In the genomic region with DNA sequence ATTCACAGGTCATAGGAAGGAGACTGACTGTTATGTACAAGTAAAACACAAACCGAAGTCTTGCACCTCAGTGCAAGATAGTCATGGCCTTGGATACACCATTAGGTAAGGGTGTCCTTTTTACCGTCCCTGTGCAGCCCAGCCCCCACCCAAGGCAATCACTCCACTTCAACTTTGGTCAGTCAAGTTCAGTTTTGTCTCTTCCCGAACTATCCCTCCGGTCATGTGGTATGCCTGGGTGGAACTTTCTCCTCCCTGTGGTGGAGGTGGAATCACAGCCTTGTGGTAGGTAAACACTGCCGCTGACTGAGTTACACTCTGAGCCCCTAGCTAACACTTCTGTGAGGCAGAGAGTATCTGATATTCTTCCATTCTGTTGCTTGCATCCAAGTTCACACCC, we compare ENCODE assay signal across 19 mouse cellular contexts. TPM values are rescaled to one million over a fixed set of nuclear protein-coding genes. Genes with fewer than 3 reads are reported as not detected.
DNase-seq lines count a peak whose midpoint lies in the region; ATAC-seq and TF ChIP-seq lines count a peak whose summit lies in the region.
"Had no signal": no experiment of that assay in that cellular context is flagged by ENCODE, and none has a peak within 500 bp of the region (broad histone marks: within the 10 kb centered on the region; RNA-seq: fewer than 3 reads in every experiment).

No protein-coding gene starts in this region.

- no peak overlapping the region for H3K27ac ChIP-seq in heart, embryonic 13.5 days (replicated peaks)
- no peak overlapping the region for H3K27ac ChIP-seq in heart, embryonic 10.5 days
- peak overlapping the region; percentile 74 for H3K27ac ChIP-seq in ES-Bruce4 (ENCODE audit: insufficient read depth, low read length)
- H3K27ac ChIP-seq in liver, embryonic 14.5 days = no peak overlapping the region
- no peak overlapping the region for H3K27ac ChIP-seq in gastrocnemius, adult 2 months
- H3K27ac ChIP-seq: hindbrain, embryonic 14.5 days; kidney, embryonic 15.5 days; left cerebral cortex, adult 2 months; limb, embryonic 15.5 days had no signal

- no peaks in the 10 kb centered on the region for H3K36me3 ChIP-seq in heart, embryonic 13.5 days
- H3K36me3 ChIP-seq in heart, embryonic 10.5 days = no peaks in the 10 kb centered on the region
- H3K36me3 ChIP-seq in ES-Bruce4 (ENCODE audit: control insufficient read depth, insufficient read depth, low read length, poor library complexity, severe bottlenecking) = peaks cover 11% of the 10 kb centered on the region
- no peaks in the 10 kb centered on the region for H3K36me3 ChIP-seq in liver, embryonic 14.5 days (replicated peaks; ENCODE audit: control insufficient read depth, insufficient read depth, low read depth)
- H3K36me3 ChIP-seq: embryonic facial prominence, embryonic 10.5 days; forebrain, embryonic 15.5 days; kidney, embryonic 15.5 days; limb, embryonic 15.5 days; midbrain, embryonic 10.5 days had no signal

- no peaks in the 10 kb centered on the region for H3K9me3 ChIP-seq in heart, embryonic 13.5 days
- H3K9me3 ChIP-seq in heart, embryonic 10.5 days = no peaks in the 10 kb centered on the region
- H3K9me3 ChIP-seq in ES-Bruce4 (replicated peaks; ENCODE audit: control insufficient read depth, insufficient read depth, low read length, poor library complexity, severe bottlenecking) = no peaks in the 10 kb centered on the region
- no peaks in the 10 kb centered on the region for H3K9me3 ChIP-seq in liver, embryonic 14.5 days (ENCODE audit: control insufficient read depth, low read length)
- H3K9me3 ChIP-seq: embryonic facial prominence, embryonic 10.5 days; forebrain, embryonic 15.5 days; kidney, embryonic 15.5 days; limb, embryonic 15.5 days; midbrain, embryonic 10.5 days had no signal

- no peak for TF ChIP-seq POLR2A in ES-Bruce4 (IDR thresholded peaks at IDR 0.05; ENCODE audit: insufficient read depth, low read length)

- peaks cover 37% of the 10 kb centered on the region for H3K4me1 ChIP-seq in heart, embryonic 13.5 days
- H3K4me1 ChIP-seq in heart, embryonic 10.5 days = peaks cover 28% of the 10 kb centered on the region
- peaks cover 6% of the 10 kb centered on the region for H3K4me1 ChIP-seq in ES-Bruce4 (ENCODE audit: control insufficient read depth, insufficient read depth, low read length)
- H3K4me1 ChIP-seq in liver, embryonic 14.5 days (replicated peaks; ENCODE audit: control insufficient read depth in 2 of 2, insufficient read depth in 2 of 2, low read length in 1 of 2) = peaks cover 9 to 22% of the 10 kb centered on the region in 2 experiments

- peaks cover 23% of the 10 kb centered on the region; the same call in 1 of the 2 replicates for H3K27me3 ChIP-seq in heart, embryonic 13.5 days (replicated peaks)
- peaks cover 32% of the 10 kb centered on the region; the same call in 1 of the 2 replicates for H3K27me3 ChIP-seq in heart, embryonic 10.5 days (ENCODE audit: insufficient read depth, poor library complexity, severe bottlenecking)
- H3K27me3 ChIP-seq in ES-Bruce4 (ENCODE audit: control insufficient read depth, insufficient read depth, low read length, poor library complexity, severe bottlenecking) = no peaks in the 10 kb centered on the region
- H3K27me3 ChIP-seq in liver, embryonic 14.5 days (ENCODE audit: control insufficient read depth, insufficient read depth, low read length) = no peaks in the 10 kb centered on the region; the same call in 1 of the 2 replicates
- H3K27me3 ChIP-seq: forebrain, embryonic 15.5 days; limb, embryonic 15.5 days had no signal

- DNase-seq in heart, embryonic 10.5 days (ENCODE audit: low spot score) = no peak
- DNase-seq in ES-CJ7 (ENCODE audit: low read depth, low spot score) = peak; percentile 69
- no peak for DNase-seq in liver, embryonic 14.5 days (ENCODE audit: low read depth in 3 of 3, low spot score in 3 of 3)
- DNase-seq in gastrocnemius, adult 2 months = no peak
- no peak for DNase-seq in thymus, postnatal 10 days (ENCODE audit: low spot score in 2 of 2)
- no peak for DNase-seq in Muller cell, postnatal 12 days (ENCODE audit: inconsistent ontology term)
- DNase-seq: right cerebral cortex, adult 18-20 months; thymus, postnatal 14 days had no signal

- 59% methylated on average over 5 of the region's 5 CpGs for WGBS in heart, embryonic 13.5 days
- 66% methylated on average over 5 of the region's 5 CpGs for WGBS in heart, embryonic 10.5 days
- WGBS in liver, embryonic 14.5 days (ENCODE audit: insufficient replicate concordance) = 65% methylated on average over 5 of the region's 5 CpGs

- no peak for ATAC-seq in heart, embryonic 13.5 days (ENCODE audit: extremely low read depth, insufficient number of reproducible peaks, low FRiP score, low TSS enrichment)
- ATAC-seq in liver, embryonic 14.5 days (ENCODE audit: insufficient read depth) = no peak
- ATAC-seq: forebrain, embryonic 15.5 days; inflammation-experienced regulatory T-cells, adult 6 months; midbrain, embryonic 16.5 days had no signal

- TF ChIP-seq EP300 in ES-Bruce4 (IDR thresholded peaks at IDR 0.05; ENCODE audit: insufficient read depth, low read depth, low read length) = no peak
- no peak for TF ChIP-seq EP300 in liver, embryonic 14.5 days (IDR thresholded peaks at IDR 0.05; ENCODE audit: low read depth)

- no peak overlapping the region for H3K4me3 ChIP-seq in heart, embryonic 13.5 days
- no peak overlapping the region for H3K4me3 ChIP-seq in heart, embryonic 10.5 days
- H3K4me3 ChIP-seq in ES-Bruce4 (ENCODE audit: low read depth, low read length) = no peak overlapping the region
- H3K4me3 ChIP-seq in liver, embryonic 14.5 days (ENCODE audit: insufficient read depth in 1 of 2, low read depth in 2 of 2, low read length in 2 of 2) = no peak overlapping the region
- H3K4me3 ChIP-seq in gastrocnemius, adult 2 months = no peak overlapping the region
- H3K4me3 ChIP-seq: left cerebral cortex, adult 2 months had no signal

- intact Hi-C loops in gastrocnemius, adult 2 months (cut with DNase I) = loop anchor here (5.0 to 10.0 kb wide), 3 partner anchors 127 to 314 kb away; no protein-coding TSS in a partner anchor

- H3K9ac ChIP-seq in heart, embryonic 13.5 days = no peak overlapping the region
- H3K9ac ChIP-seq in ES-Bruce4 (ENCODE audit: low read depth, poor library complexity, severe bottlenecking) = 0 out of 2 replicates have a peak overlapping the region, but pooled peaks have one; percentile 98
- no peak overlapping the region for H3K9ac ChIP-seq in liver, embryonic 14.5 days (replicated peaks)
- H3K9ac ChIP-seq: hindbrain, embryonic 14.5 days; limb, embryonic 15.5 days had no signal

- H3K4me2 ChIP-seq in heart, embryonic 13.5 days = peak overlapping the region; percentile 97
- H3K4me2 ChIP-seq in liver, embryonic 14.5 days (ENCODE audit: low read depth) = no peak overlapping the region

- no peak for TF ChIP-seq CTCF in ES-Bruce4 (IDR thresholded peaks at IDR 0.05; ENCODE audit: low read depth, low read length)
- TF ChIP-seq CTCF in liver, embryonic 14.5 days (IDR thresholded peaks at IDR 0.05; ENCODE audit: low read depth) = 0 out of 2 replicates have a peak, but pooled peaks have one; percentile 7
- no peak for TF ChIP-seq CTCF in gastrocnemius, adult 2 months (IDR thresholded peaks at IDR 0.05)

RNA-seq across cellular contexts. Expression of a gene that starts 1.8 kb away (rescaled TPM):
- polyA plus RNA-seq in heart, embryonic 13.5 days (2015; fragmentation: Nextera tagmentation; extraction: Ambion mirVana) = 12.1 and 12.2 TPM in 2 replicates
- polyA plus RNA-seq in heart, embryonic 10.5 days (2016; fragmentation: Nextera tagmentation; extraction: Ambion mirVana) = 11.4 and 14.8 TPM in 2 replicates
- polyA plus RNA-seq in ES-Bruce4 (2011; ENCODE audit: insufficient read depth, insufficient read length, low read depth, missing spikeins) = 124 and 129 TPM in 2 replicates
- polyA plus RNA-seq in liver, embryonic 14.5 days (2012; rRNA removed) = 5.1 and 10.7 TPM in 2 replicates
- polyA plus RNA-seq in liver, embryonic 14.5 days (2014; fragmentation: Nextera tagmentation; extraction: Ambion mirVana) = 3.2 and 3.5 TPM in 2 replicates
- 1 to 10 TPM; 4.5 to 8.8 TPM for total RNA-seq in gastrocnemius, adult 2 months (2021)
